Mouse (Mus musculus): ENCODE data around the gene Mta1. TPM values are rescaled to one million over a fixed set of nuclear protein-coding genes. Genes with fewer than 3 reads are reported as not detected.

Mta1 gene
- polyA plus RNA-seq, 1 experiment from 2014 or later, result 13.4 TPM

- Histone ChIP-seq H3K9ac (ENCODE audit: low read depth, low read length) (no peak overlapping the region), H3K9me3 (ENCODE audit: control insufficient read depth, low read length) (no peaks in the 10 kb centered on the region), H3K27me3 (replicated peaks; ENCODE audit: control insufficient read depth, insufficient read depth, low read length) (no peaks in the 10 kb centered on the region), H3K4me2 (ENCODE audit: low read length) (no peak overlapping the region), H3K36me3 (ENCODE audit: control insufficient read depth, insufficient read depth, low read length) (no peaks in the 10 kb centered on the region), H3K27ac (ENCODE audit: low read depth, low read length) (no peak overlapping the region), H3K4me1 (ENCODE audit: control insufficient read depth, insufficient read depth, low read depth, low read length) (no peaks in the 10 kb centered on the region), H3K4me3 (ENCODE audit: low read length) (no peak overlapping the region)
- ATAC-seq, result no peak
- WGBS, result 55% methylated on average over 4 of the region's 4 CpGs
These were observed 10.1 kb upstream of the Mta1 start for GRCm38 (mm10) chr12:113088026-113088425.

- Histone ChIP-seq H3K36me3 (ENCODE audit: control insufficient read depth, insufficient read depth, low read length) (no peaks in the 10 kb centered on the region), H3K4me3 (ENCODE audit: low read length) (no peak overlapping the region), H3K4me1 (ENCODE audit: control insufficient read depth, insufficient read depth, low read depth, low read length) (no peaks in the 10 kb centered on the region), H3K9me3 (ENCODE audit: control insufficient read depth, low read length) (no peaks in the 10 kb centered on the region), H3K27me3 (replicated peaks; ENCODE audit: control insufficient read depth, insufficient read depth, low read length) (no peaks in the 10 kb centered on the region), H3K27ac (ENCODE audit: low read depth, low read length) (no peak overlapping the region), H3K4me2 (ENCODE audit: low read length) (no peak overlapping the region), H3K9ac (ENCODE audit: low read depth, low read length) (no peak overlapping the region)
- 92% methylated on average over 6 of the region's 6 CpGs for WGBS
- no peak for ATAC-seq
These were observed 9.0 kb upstream of the Mta1 start for GRCm38 (mm10) chr12:113089107-113089506.

GRCm38 (mm10) chr12:113090053-113090452, 8.0 kb upstream of the Mta1 start:
- no peak overlapping the region for H3K27ac ChIP-seq (ENCODE audit: low read depth, low read length)
- no peak overlapping the region for H3K4me2 ChIP-seq (ENCODE audit: low read length)
- peak; percentile 27; the same call in 1 of the 2 replicates for ATAC-seq
- H3K9me3 ChIP-seq (ENCODE audit: control insufficient read depth, low read length), result no peaks in the 10 kb centered on the region
- no peaks in the 10 kb centered on the region for H3K27me3 ChIP-seq (replicated peaks; ENCODE audit: control insufficient read depth, insufficient read depth, low read length)
- H3K36me3 ChIP-seq (ENCODE audit: control insufficient read depth, insufficient read depth, low read length), result no peaks in the 10 kb centered on the region
- H3K9ac ChIP-seq (ENCODE audit: low read depth, low read length), result no peak overlapping the region
- H3K4me1 ChIP-seq (ENCODE audit: control insufficient read depth, insufficient read depth, low read depth, low read length), result no peaks in the 10 kb centered on the region
- 84% methylated on average over 17 of the region's 17 CpGs for WGBS
- H3K4me3 ChIP-seq (ENCODE audit: low read length), result no peak overlapping the region

GRCm38 (mm10) chr12:113097040-113097439, 1.0 kb upstream of the Mta1 start:
- Histone ChIP-seq H3K4me1 (ENCODE audit: control insufficient read depth, insufficient read depth, low read depth, low read length) (peaks cover 30% of the 10 kb centered on the region), H3K36me3 (ENCODE audit: control insufficient read depth, insufficient read depth, low read length) (no peaks in the 10 kb centered on the region), H3K27me3 (replicated peaks; ENCODE audit: control insufficient read depth, insufficient read depth, low read length) (no peaks in the 10 kb centered on the region), H3K27ac (ENCODE audit: low read depth, low read length) (peak overlapping the region; percentile 87; the same call in 1 of the 2 replicates), H3K4me3 (ENCODE audit: low read length) (peak overlapping the region; percentile 96), H3K4me2 (ENCODE audit: low read length) (peak overlapping the region; percentile 98), H3K9ac (ENCODE audit: low read depth, low read length) (peak overlapping the region; percentile 99), H3K9me3 (ENCODE audit: control insufficient read depth, low read length) (no peaks in the 10 kb centered on the region)
- 0 out of 2 replicates have a peak, but pooled peaks have one; percentile 3 for ATAC-seq
- 88% methylated on average over 5 of the region's 5 CpGs for WGBS

GRCm38 (mm10) chr12:113098530-113099151, 563 bp downstream of the Mta1 start:
- peak overlapping the region; percentile 74 for H3K4me2 ChIP-seq (ENCODE audit: low read length)

GRCm38 (mm10) chr12:113099470-113100237, 1.6 kb downstream of the Mta1 start:
- no peaks in the 10 kb centered on the region for H3K27me3 ChIP-seq (replicated peaks; ENCODE audit: control insufficient read depth, insufficient read depth, low read length)
- no peak overlapping the region for H3K27ac ChIP-seq (ENCODE audit: low read depth, low read length)
- no peaks in the 10 kb centered on the region for H3K36me3 ChIP-seq (ENCODE audit: control insufficient read depth, insufficient read depth, low read length)
- peak overlapping the region; percentile 74 for H3K4me2 ChIP-seq (ENCODE audit: low read length)
- H3K9me3 ChIP-seq (ENCODE audit: control insufficient read depth, low read length), result no peaks in the 10 kb centered on the region
- ATAC-seq, result 0 out of 2 replicates have a peak, but pooled peaks have one; percentile 1
- H3K9ac ChIP-seq (ENCODE audit: low read depth, low read length), result peak overlapping the region; percentile 99
- WGBS, result 34% methylated on average over 6 of the region's 6 CpGs
- peak overlapping the region; percentile 96 for H3K4me3 ChIP-seq (ENCODE audit: low read length)
- H3K4me1 ChIP-seq (ENCODE audit: control insufficient read depth, insufficient read depth, low read depth, low read length), result peaks cover 38% of the 10 kb centered on the region

More at GRCm38 (mm10) chr12:113098530-113099151, 563 bp downstream of the Mta1 start:
- Histone ChIP-seq H3K4me3 (ENCODE audit: low read length) (peak overlapping the region; percentile 96), H3K27me3 (replicated peaks; ENCODE audit: control insufficient read depth, insufficient read depth, low read length) (no peaks in the 10 kb centered on the region), H3K9ac (ENCODE audit: low read depth, low read length) (peak overlapping the region; percentile 99), H3K9me3 (ENCODE audit: control insufficient read depth, low read length) (no peaks in the 10 kb centered on the region), H3K4me1 (ENCODE audit: control insufficient read depth, insufficient read depth, low read depth, low read length) (peaks cover 38% of the 10 kb centered on the region), H3K27ac (ENCODE audit: low read depth, low read length) (peak overlapping the region; percentile 87), H3K36me3 (ENCODE audit: control insufficient read depth, insufficient read depth, low read length) (no peaks in the 10 kb centered on the region)
- WGBS, result 0% methylated on average over 16 of the region's 60 CpGs
- no peak for ATAC-seq

- no peaks in the 10 kb centered on the region for H3K36me3 ChIP-seq (ENCODE audit: control insufficient read depth, insufficient read depth, low read length)
- H3K27ac ChIP-seq (ENCODE audit: low read depth, low read length), result peak overlapping the region; percentile 25; the same call in 1 of the 2 replicates
- no peak for ATAC-seq
- peaks cover 38% of the 10 kb centered on the region for H3K4me1 ChIP-seq (ENCODE audit: control insufficient read depth, insufficient read depth, low read depth, low read length)
- 69% methylated on average over 5 of the region's 5 CpGs for WGBS
- H3K4me3 ChIP-seq (ENCODE audit: low read length), result no peak overlapping the region
- H3K9ac ChIP-seq (ENCODE audit: low read depth, low read length), result peak overlapping the region; percentile 27; the same call in 1 of the 2 replicates
- H3K27me3 ChIP-seq (replicated peaks; ENCODE audit: control insufficient read depth, insufficient read depth, low read length), result no peaks in the 10 kb centered on the region
- no peak overlapping the region for H3K4me2 ChIP-seq (ENCODE audit: low read length)
- no peaks in the 10 kb centered on the region for H3K9me3 ChIP-seq (ENCODE audit: control insufficient read depth, low read length)
These were observed 2.5 kb downstream of the Mta1 start for GRCm38 (mm10) chr12:113100448-113101076.

GRCm38 (mm10) chr12:113101251-113101960, 3.3 kb downstream of the Mta1 start:
- Histone ChIP-seq H3K9ac (ENCODE audit: low read depth, low read length) (no peak overlapping the region), H3K4me2 (ENCODE audit: low read length) (no peak overlapping the region), H3K27me3 (replicated peaks; ENCODE audit: control insufficient read depth, insufficient read depth, low read length) (no peaks in the 10 kb centered on the region), H3K36me3 (ENCODE audit: control insufficient read depth, insufficient read depth, low read length) (no peaks in the 10 kb centered on the region), H3K4me1 (ENCODE audit: control insufficient read depth, insufficient read depth, low read depth, low read length) (peaks cover 38% of the 10 kb centered on the region), H3K4me3 (ENCODE audit: low read length) (no peak overlapping the region), H3K9me3 (ENCODE audit: control insufficient read depth, low read length) (no peaks in the 10 kb centered on the region), H3K27ac (ENCODE audit: low read depth, low read length) (peak overlapping the region; percentile 25; the same call in 1 of the 2 replicates)
- ATAC-seq, result no peak
- 76% methylated on average over 9 of the region's 9 CpGs for WGBS
